Comparison of ENCODE assay signal across 23 mouse cellular contexts in genomic region chr5:96429532-96430141, GRCm38 (mm10). TPM values are rescaled to one million over a fixed set of nuclear protein-coding genes. Genes with fewer than 3 reads are reported as not detected.
DNase-seq lines count a peak whose midpoint lies in the region; ATAC-seq and TF ChIP-seq lines count a peak whose summit lies in the region.
"Had no signal": no experiment of that assay in that cellular context is flagged by ENCODE, and none has a peak within 500 bp of the region (broad histone marks: within the 10 kb centered on the region; RNA-seq: fewer than 3 reads in every experiment).

No protein-coding gene starts in this region.

- H3K4me1 ChIP-seq in kidney, embryonic 15.5 days: peaks cover 19% of the 10 kb centered on the region
- H3K4me1 ChIP-seq in intestine, embryonic 14.5 days (replicated peaks; ENCODE audit: control insufficient read depth, insufficient read depth, low read length): no peaks in the 10 kb centered on the region
- no peaks in the 10 kb centered on the region for H3K4me1 ChIP-seq in intestine, postnatal 0 days (replicated peaks; ENCODE audit: control insufficient read depth, insufficient read depth, low read length)
- peaks cover 11% of the 10 kb centered on the region for H3K4me1 ChIP-seq in olfactory bulb, adult 2 months (ENCODE audit: control insufficient read depth, insufficient read depth, low read length)
- no peaks in the 10 kb centered on the region for H3K4me1 ChIP-seq in forebrain, embryonic 13.5 days
- H3K4me1 ChIP-seq: forebrain, embryonic 10.5 days; limb, embryonic 10.5 days; liver, embryonic 15.5 days; midbrain, embryonic 10.5 days; neural tube, embryonic 15.5 days had no signal

- peak; percentile 71 for ATAC-seq in kidney, embryonic 15.5 days (replicated peaks; ENCODE audit: low FRiP score)
- peak; percentile 37; the same call in 1 of the 2 replicates for ATAC-seq in intestine, embryonic 14.5 days (replicated peaks; ENCODE audit: low FRiP score, low TSS enrichment, low read depth)
- no peak for ATAC-seq in intestine, postnatal 0 days
- ATAC-seq in forebrain, embryonic 13.5 days: no peak

- no peaks in the 10 kb centered on the region for H3K36me3 ChIP-seq in kidney, embryonic 15.5 days
- H3K36me3 ChIP-seq in intestine, embryonic 14.5 days (ENCODE audit: control insufficient read depth, insufficient read depth, low read length): no peaks in the 10 kb centered on the region
- no peaks in the 10 kb centered on the region for H3K36me3 ChIP-seq in intestine, postnatal 0 days (ENCODE audit: control insufficient read depth, insufficient read depth)
- H3K36me3 ChIP-seq in forebrain, embryonic 13.5 days (ENCODE audit: poor library complexity, severe bottlenecking): no peaks in the 10 kb centered on the region
- H3K36me3 ChIP-seq: forebrain, embryonic 10.5 days; hindbrain, embryonic 15.5 days; limb, embryonic 10.5 days; liver, embryonic 15.5 days; midbrain, embryonic 10.5 days; neural tube, embryonic 15.5 days had no signal

- no peaks in the 10 kb centered on the region for H3K27me3 ChIP-seq in kidney, embryonic 15.5 days
- H3K27me3 ChIP-seq in intestine, embryonic 14.5 days (replicated peaks; ENCODE audit: control insufficient read depth, insufficient read depth, low read length): no peaks in the 10 kb centered on the region
- no peaks in the 10 kb centered on the region for H3K27me3 ChIP-seq in intestine, postnatal 0 days (replicated peaks; ENCODE audit: control insufficient read depth, insufficient read depth, low read length)
- no peaks in the 10 kb centered on the region for H3K27me3 ChIP-seq in forebrain, embryonic 13.5 days
- H3K27me3 ChIP-seq: hindbrain, embryonic 15.5 days; liver, embryonic 15.5 days; neural tube, embryonic 15.5 days had no signal

- TF ChIP-seq CTCF in intestine, postnatal 0 days (IDR thresholded peaks at IDR 0.05; ENCODE audit: low read depth): no peak
- no peak for TF ChIP-seq CTCF in olfactory bulb, adult 2 months (IDR thresholded peaks at IDR 0.05; ENCODE audit: insufficient read depth, low read depth, low read length)
- TF ChIP-seq CTCF in left cerebral cortex, adult 2 months (IDR thresholded peaks at IDR 0.05): no peak

- TF ChIP-seq POLR2A in olfactory bulb, adult 2 months (IDR thresholded peaks at IDR 0.05; ENCODE audit: insufficient read depth, low read depth, low read length): no peak

- H3K9ac ChIP-seq in kidney, embryonic 15.5 days: no peak overlapping the region
- no peak overlapping the region for H3K9ac ChIP-seq in intestine, embryonic 14.5 days (ENCODE audit: low read length)
- no peak overlapping the region for H3K9ac ChIP-seq in intestine, postnatal 0 days (ENCODE audit: low read depth, low read length)
- H3K9ac ChIP-seq in forebrain, embryonic 13.5 days: no peak overlapping the region
- H3K9ac ChIP-seq: hindbrain, embryonic 15.5 days; liver, embryonic 15.5 days; neural tube, embryonic 15.5 days had no signal

- intact Hi-C loops in left cerebral cortex, adult 2 months (cut with DNase I): no loop called here

- H3K4me2 ChIP-seq in kidney, embryonic 15.5 days: peak overlapping the region; percentile 14; the same call in 1 of the 2 replicates
- H3K4me2 ChIP-seq in intestine, embryonic 14.5 days (ENCODE audit: low read length): peak overlapping the region; percentile 18; the same call in 1 of the 2 replicates
- H3K4me2 ChIP-seq in intestine, postnatal 0 days (replicated peaks; ENCODE audit: low read depth): peak overlapping the region; percentile 42
- no peak overlapping the region for H3K4me2 ChIP-seq in forebrain, embryonic 13.5 days
- H3K4me2 ChIP-seq: hindbrain, embryonic 15.5 days; liver, embryonic 15.5 days; neural tube, embryonic 15.5 days had no signal

- H3K9me3 ChIP-seq in kidney, embryonic 15.5 days (replicated peaks): no peaks in the 10 kb centered on the region
- no peaks in the 10 kb centered on the region for H3K9me3 ChIP-seq in intestine, embryonic 14.5 days (ENCODE audit: control insufficient read depth, low read length)
- no peaks in the 10 kb centered on the region for H3K9me3 ChIP-seq in intestine, postnatal 0 days (ENCODE audit: control insufficient read depth)
- no peaks in the 10 kb centered on the region for H3K9me3 ChIP-seq in forebrain, embryonic 13.5 days (replicated peaks)
- H3K9me3 ChIP-seq: forebrain, embryonic 10.5 days; hindbrain, embryonic 15.5 days; limb, embryonic 10.5 days; liver, embryonic 15.5 days; midbrain, embryonic 10.5 days; neural tube, embryonic 15.5 days had no signal

- H3K27ac ChIP-seq in kidney, embryonic 15.5 days: peak overlapping the region; percentile 4; the same call in 1 of the 2 replicates
- no peak overlapping the region for H3K27ac ChIP-seq in intestine, embryonic 14.5 days (ENCODE audit: low read depth)
- no peak overlapping the region for H3K27ac ChIP-seq in intestine, postnatal 0 days (ENCODE audit: low read depth, low read length)
- no peak overlapping the region for H3K27ac ChIP-seq in olfactory bulb, adult 2 months (ENCODE audit: insufficient read depth, low read depth, low read length)
- H3K27ac ChIP-seq in forebrain, embryonic 13.5 days: no peak overlapping the region
- H3K27ac ChIP-seq in left cerebral cortex, adult 2 months: no peak overlapping the region
- H3K27ac ChIP-seq: forebrain, embryonic 10.5 days; hindbrain, embryonic 15.5 days; limb, embryonic 10.5 days; liver, embryonic 15.5 days; midbrain, embryonic 10.5 days; neural tube, embryonic 15.5 days had no signal

- H3K4me3 ChIP-seq in kidney, embryonic 15.5 days (replicated peaks): no peak overlapping the region
- no peak overlapping the region for H3K4me3 ChIP-seq in intestine, embryonic 14.5 days (ENCODE audit: low read depth, low read length)
- H3K4me3 ChIP-seq in intestine, postnatal 0 days (ENCODE audit: low read depth, low read length): no peak overlapping the region
- peak overlapping the region; percentile 8; the same call in 1 of the 2 replicates for H3K4me3 ChIP-seq in olfactory bulb, adult 2 months (ENCODE audit: insufficient read depth, low read depth, low read length)
- H3K4me3 ChIP-seq in forebrain, embryonic 13.5 days: no peak overlapping the region
- H3K4me3 ChIP-seq in left cerebral cortex, adult 2 months: no peak overlapping the region
- H3K4me3 ChIP-seq: forebrain, embryonic 10.5 days; hindbrain, embryonic 15.5 days; limb, embryonic 10.5 days; liver, embryonic 15.5 days; midbrain, embryonic 10.5 days; neural tube, embryonic 15.5 days had no signal

- WGBS in kidney, embryonic 15.5 days: 41% methylated on average over 13 of the region's 13 CpGs
- WGBS in intestine, embryonic 14.5 days: 33% methylated on average over 13 of the region's 13 CpGs
- WGBS in intestine, postnatal 0 days: 28% methylated on average over 13 of the region's 13 CpGs
- 60% methylated on average over 13 of the region's 13 CpGs for WGBS in olfactory bulb, adult 2 months
- 86% methylated on average over 13 of the region's 13 CpGs for WGBS in forebrain, embryonic 13.5 days

- DNase-seq in kidney, adult 11 months: no peak
- DNase-seq in intestine, embryonic 14.5 days (ENCODE audit: low spot score): no peak
- DNase-seq in cerebellum, postnatal 25 days: no peak
- DNase-seq in left cerebral cortex, adult 2 months (ENCODE audit: extremely low spot score in 1 of 2, low spot score in 2 of 2): no peak
- DNase-seq: adrenal gland, postnatal 25 days; cerebellum, postnatal 10 days; gastrocnemius, postnatal 36 days; kidney, adult 2 months; liver; spleen, adult 18-20 months; thymus, adult 2 months; thymus, postnatal 4 days had no signal

RNA-seq across cellular contexts. Expression of gene Fras1, which starts 55.9 kb away (rescaled TPM):
- polyA plus RNA-seq in kidney, embryonic 15.5 days (2015; fragmentation: Nextera tagmentation; extraction: Ambion mirVana): 35.3 and 36.4 TPM in 2 replicates
- polyA plus RNA-seq in intestine, embryonic 14.5 days (2014; fragmentation: Nextera tagmentation; extraction: Ambion mirVana): 40.0 and 41.4 TPM in 2 replicates
- polyA plus RNA-seq in intestine, postnatal 0 days (2015; fragmentation: Nextera tagmentation; extraction: Ambion mirVana): 3.2 and 3.5 TPM in 2 replicates
- polyA plus RNA-seq in olfactory bulb, adult 2 months (2012; ENCODE audit: insufficient read depth, insufficient read length, low replicate concordance, missing spikeins): not detected in 2 replicates
- 6.3 and 7.4 TPM in 2 replicates for polyA plus RNA-seq in forebrain, embryonic 13.5 days (2015; fragmentation: Nextera tagmentation; extraction: Ambion mirVana)
- 10 to 100 TPM; 23.0 to 25.2 TPM for total RNA-seq in left cerebral cortex, adult 2 months (2021)
- total RNA-seq: hematopoietic stem cell, adult 5-6 weeks had no signal

Comparison
In these comparisons a context has a peak if more than half of its experiments do, and no peak if none do; other contexts are left out.
1. ATAC-seq: peak in kidney, embryonic 15.5 days (single experiment) and intestine, embryonic 14.5 days (single experiment); none in intestine, postnatal 0 days (single experiment) and forebrain, embryonic 13.5 days (single experiment).